Mouse (Mus musculus): ENCODE data around the gene Unc119b. TPM values are rescaled to one million over a fixed set of nuclear protein-coding genes. Genes with fewer than 3 reads are reported as not detected.
"Not testable (repeated sequence)": the region's sequence is repeated elsewhere in the genome, so short reads cannot be mapped to it uniquely, and the experiment has no call there.

Gene Unc119b
- polyA plus RNA-seq, 2 experiments, result 5.6 to 6.2 TPM

DNA sequence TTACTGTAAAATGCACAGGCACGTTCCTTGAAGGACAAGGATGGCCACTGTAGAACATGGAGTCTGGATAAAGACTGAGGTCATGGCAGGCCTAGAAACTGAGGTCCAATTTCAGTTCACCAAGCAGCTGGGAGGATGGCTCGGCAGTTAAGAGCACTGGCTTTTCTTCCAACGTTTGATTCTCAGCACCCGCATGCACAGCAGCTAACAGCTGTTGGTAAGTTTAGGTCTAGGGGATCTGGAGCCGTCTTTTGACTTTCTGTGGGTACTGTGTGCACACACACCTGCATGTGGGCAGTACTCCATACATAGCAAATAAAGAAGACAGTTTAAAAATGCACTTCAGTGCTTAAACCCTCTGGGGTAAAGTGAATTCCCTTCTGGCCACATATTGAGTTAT, 53.1 kb downstream of the Unc119b start:
- ATAC-seq (ENCODE audit: insufficient read depth) (no peak), DNase-seq (ENCODE audit: low read depth in 3 of 3, low spot score in 3 of 3) (no peak)
- Histone ChIP-seq H3K4me1 (replicated peaks; ENCODE audit: control insufficient read depth in 2 of 2, insufficient read depth in 2 of 2, low read length in 1 of 2) (peaks cover 6 to 14% of the 10 kb centered on the region in 2 experiments), H3K9ac (replicated peaks) (no peak overlapping the region; the same call in 1 of the 2 replicates), H3K36me3 (replicated peaks; ENCODE audit: control insufficient read depth, insufficient read depth, low read depth) (peaks cover 41% of the 10 kb centered on the region), H3K4me3 (ENCODE audit: insufficient read depth in 1 of 2, low read depth in 2 of 2, low read length in 2 of 2) (no peak overlapping the region), H3K4me2 (ENCODE audit: low read depth) (no peak overlapping the region), H3K9me3 (ENCODE audit: control insufficient read depth, low read length) (no peaks in the 10 kb centered on the region), H3K27ac (no peak overlapping the region), H3K27me3 (ENCODE audit: control insufficient read depth, insufficient read depth, low read length) (no peaks in the 10 kb centered on the region)
- WGBS (ENCODE audit: insufficient replicate concordance), result 79% methylated on average over 5 of the region's 5 CpGs
- no peak for TF ChIP-seq EP300 (IDR thresholded peaks at IDR 0.05; ENCODE audit: low read depth)
- TF ChIP-seq CTCF (IDR thresholded peaks at IDR 0.05; ENCODE audit: low read depth), result no peak

DNA sequence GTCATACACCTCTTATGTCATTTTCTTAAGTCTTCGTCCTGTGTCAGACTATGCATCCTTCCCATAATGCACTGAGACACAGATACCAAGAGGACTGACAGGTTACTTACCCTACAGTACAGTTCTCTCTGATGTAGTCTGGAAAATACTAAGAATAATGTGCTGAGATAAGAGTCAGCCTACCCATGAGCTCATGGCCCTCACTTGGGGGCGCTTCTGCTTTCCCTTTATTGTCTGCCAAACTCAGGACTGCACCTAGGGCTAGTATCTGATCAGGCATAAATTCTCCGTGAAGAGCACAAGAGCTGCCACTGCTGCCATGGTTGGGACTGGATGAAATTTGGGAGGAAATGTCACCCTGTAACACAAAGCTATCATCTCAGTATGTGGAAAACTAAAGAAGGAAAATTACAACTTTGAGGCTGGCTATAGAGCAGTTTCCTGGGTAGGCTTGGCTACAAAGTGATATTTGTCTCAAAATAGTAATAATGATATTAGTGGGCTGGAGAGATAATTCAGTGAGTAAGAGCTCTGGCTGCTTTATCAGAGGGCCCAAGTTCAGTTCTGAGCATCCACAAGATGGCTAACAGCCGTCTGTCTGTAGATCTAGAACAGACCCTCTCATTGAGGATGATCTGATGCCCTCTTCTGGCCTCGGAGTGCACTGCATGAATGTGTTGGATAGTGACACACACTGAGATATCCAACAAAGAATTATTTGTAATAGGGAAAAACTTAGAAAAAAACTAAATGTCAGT, 58.5 kb downstream of the Unc119b start:
- H3K27ac ChIP-seq, result peak overlapping the region; percentile 71
- ATAC-seq (ENCODE audit: insufficient read depth) (peak; percentile 49; the same call in 1 of the 2 replicates), DNase-seq (ENCODE audit: low read depth in 3 of 3, low spot score in 3 of 3) (peak in 2 of 3 experiments; percentile 59 to 69)
- TF ChIP-seq CTCF (IDR thresholded peaks at IDR 0.05; ENCODE audit: low read depth), result peak; percentile 90
- peak; percentile 61 for TF ChIP-seq EP300 (IDR thresholded peaks at IDR 0.05; ENCODE audit: low read depth)
- H3K4me1 ChIP-seq (replicated peaks; ENCODE audit: control insufficient read depth in 2 of 2, insufficient read depth in 2 of 2, low read length in 1 of 2), result peaks cover 52 to 56% of the 10 kb centered on the region in 2 experiments
- no peak overlapping the region for H3K4me3 ChIP-seq (ENCODE audit: insufficient read depth in 1 of 2, low read depth in 2 of 2, low read length in 2 of 2)
- 34% methylated on average over 5 of the region's 5 CpGs for WGBS (ENCODE audit: insufficient replicate concordance)
- H3K36me3 ChIP-seq (replicated peaks; ENCODE audit: control insufficient read depth, insufficient read depth, low read depth), result peaks cover 22% of the 10 kb centered on the region
- peak overlapping the region; percentile 0; the same call in 1 of the 2 replicates for H3K4me2 ChIP-seq (ENCODE audit: low read depth)
- H3K27me3 ChIP-seq (ENCODE audit: control insufficient read depth, insufficient read depth, low read length), result no peaks in the 10 kb centered on the region
- H3K9ac ChIP-seq (replicated peaks), result no peak overlapping the region
- H3K9me3 ChIP-seq (ENCODE audit: control insufficient read depth, low read length), result no peaks in the 10 kb centered on the region

DNA sequence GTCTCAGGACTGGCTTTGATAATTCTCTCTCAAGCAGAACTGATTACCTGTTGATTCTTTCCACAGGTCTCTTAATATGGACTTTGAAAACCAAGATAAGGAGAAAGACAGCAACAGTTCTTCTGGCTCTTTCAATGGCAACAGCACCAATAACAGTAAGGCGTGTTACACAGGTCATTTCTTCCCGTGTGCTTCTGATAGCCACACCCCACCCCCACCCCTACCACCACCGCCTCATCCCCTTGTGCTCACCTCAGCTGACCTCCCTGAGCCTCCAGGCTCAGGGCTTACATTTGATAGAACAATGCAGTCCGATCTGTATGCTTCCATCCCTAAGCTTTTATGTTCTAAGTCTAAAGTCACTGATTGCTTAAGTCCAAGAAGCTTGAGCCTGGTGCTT, 60.0 kb downstream of the Unc119b start:
- Histone ChIP-seq H3K4me3 (ENCODE audit: insufficient read depth in 1 of 2, low read depth in 2 of 2, low read length in 2 of 2) (no peak overlapping the region), H3K9ac (replicated peaks) (peak overlapping the region; percentile 40), H3K4me2 (ENCODE audit: low read depth) (peak overlapping the region; percentile 26), H3K9me3 (ENCODE audit: control insufficient read depth, low read length) (no peaks in the 10 kb centered on the region), H3K36me3 (replicated peaks; ENCODE audit: control insufficient read depth, insufficient read depth, low read depth) (peaks cover 20% of the 10 kb centered on the region), H3K4me1 (replicated peaks; ENCODE audit: control insufficient read depth in 2 of 2, insufficient read depth in 2 of 2, low read length in 1 of 2) (peaks cover 63 to 69% of the 10 kb centered on the region in 2 experiments), H3K27me3 (ENCODE audit: control insufficient read depth, insufficient read depth, low read length) (no peaks in the 10 kb centered on the region), H3K27ac (peak overlapping the region; percentile 93)
- no peak for DNase-seq (ENCODE audit: low read depth in 3 of 3, low spot score in 3 of 3)
- TF ChIP-seq CTCF (IDR thresholded peaks at IDR 0.05; ENCODE audit: low read depth) (no peak), EP300 (IDR thresholded peaks at IDR 0.05; ENCODE audit: low read depth) (0 out of 2 replicates have a peak, but pooled peaks have one; percentile 18)
- 35% methylated on average over 4 of the region's 4 CpGs for WGBS (ENCODE audit: insufficient replicate concordance)
- no peak for ATAC-seq (ENCODE audit: insufficient read depth)

DNA sequence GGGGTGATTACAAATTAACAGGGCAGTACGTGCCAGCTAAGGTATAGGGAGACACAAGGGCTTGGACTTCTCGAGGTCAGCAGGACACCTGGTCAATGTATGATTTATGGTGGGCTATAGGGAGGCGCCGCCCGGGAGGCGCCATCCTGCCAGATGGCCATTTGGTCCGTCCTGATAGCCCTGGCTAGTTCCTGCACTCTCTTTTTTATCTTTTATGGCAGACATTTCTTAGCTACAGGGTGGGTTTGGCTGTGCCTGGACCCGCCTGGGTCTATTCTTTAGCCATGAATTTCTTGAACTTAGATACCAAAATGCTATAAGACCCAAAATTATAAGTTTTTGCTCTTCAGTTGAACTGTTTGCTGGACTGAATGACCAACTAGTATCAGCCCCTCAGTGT, 61.5 kb downstream of the Unc119b start:
- H3K9ac ChIP-seq (replicated peaks), result peak overlapping the region; percentile 68
- not testable (repeated sequence) for H3K9me3 ChIP-seq (ENCODE audit: control insufficient read depth, low read length); H3K27me3 ChIP-seq (ENCODE audit: control insufficient read depth, insufficient read depth, low read length); DNase-seq (ENCODE audit: low read depth in 3 of 3, low spot score in 3 of 3); ATAC-seq (ENCODE audit: insufficient read depth)
- peak; percentile 82 for TF ChIP-seq EP300 (IDR thresholded peaks at IDR 0.05; ENCODE audit: low read depth)
- H3K27ac ChIP-seq, result peak overlapping the region; percentile 93
- H3K4me1 ChIP-seq (replicated peaks; ENCODE audit: control insufficient read depth in 2 of 2, insufficient read depth in 2 of 2, low read length in 1 of 2), result peaks cover 78 to 79% of the 10 kb centered on the region in 2 experiments
- peaks cover 19% of the 10 kb centered on the region for H3K36me3 ChIP-seq (replicated peaks; ENCODE audit: control insufficient read depth, insufficient read depth, low read depth)
- WGBS (ENCODE audit: insufficient replicate concordance), result 15% methylated on average over 7 of the region's 8 CpGs
- H3K4me3 ChIP-seq (ENCODE audit: insufficient read depth in 1 of 2, low read depth in 2 of 2, low read length in 2 of 2), result peak overlapping the region; percentile 5 to 23; a peak in 2 of 4 replicates
- H3K4me2 ChIP-seq (ENCODE audit: low read depth), result peak overlapping the region; percentile 76

Other genes starting within 250 kb of the Unc119b start
- gene Oasl2, start 238.0 kb downstream of the Unc119b start, polyA plus RNA-seq (2012; rRNA removed), result 1.3 TPM in 2 replicates
- 2.0 and 2.1 TPM in 2 replicates for gene Oasl2, start 238.0 kb downstream of the Unc119b start, polyA plus RNA-seq (2014; fragmentation: Nextera tagmentation; extraction: Ambion mirVana)
- 0.44 and 0.50 TPM in 2 replicates for gene Oasl1, start 211.7 kb downstream of the Unc119b start, polyA plus RNA-seq (2012; rRNA removed)
- 0.23 and 0.32 TPM in 2 replicates for gene Oasl1, start 211.7 kb downstream of the Unc119b start, polyA plus RNA-seq (2014; fragmentation: Nextera tagmentation; extraction: Ambion mirVana)
- 5.6 and 8.1 TPM in 2 replicates for gene 2210016L21Rik, start 192.8 kb downstream of the Unc119b start, polyA plus RNA-seq (2012; rRNA removed)
- 11.3 and 12.3 TPM in 2 replicates for gene 2210016L21Rik, start 192.8 kb downstream of the Unc119b start, polyA plus RNA-seq (2014; fragmentation: Nextera tagmentation; extraction: Ambion mirVana)
- gene Hnf1a, start 163.9 kb downstream of the Unc119b start, polyA plus RNA-seq (2012; rRNA removed), result 1.2 and 1.6 TPM in 2 replicates
- 0.86 and 1.5 TPM in 2 replicates for gene Hnf1a, start 163.9 kb downstream of the Unc119b start, polyA plus RNA-seq (2014; fragmentation: Nextera tagmentation; extraction: Ambion mirVana)
- gene Sppl3, start 123.8 kb downstream of the Unc119b start, polyA plus RNA-seq (2012; rRNA removed), result 17.2 and 17.6 TPM in 2 replicates
- 5.4 and 7.0 TPM in 2 replicates for gene Sppl3, start 123.8 kb downstream of the Unc119b start, polyA plus RNA-seq (2014; fragmentation: Nextera tagmentation; extraction: Ambion mirVana)
- 0.07 TPM in 1 of 2 replicates, not detected in the other for gene Gm10401, start 36.7 kb downstream of the Unc119b start, polyA plus RNA-seq (2012; rRNA removed)
- gene Gm10401, start 36.7 kb downstream of the Unc119b start, polyA plus RNA-seq (2014; fragmentation: Nextera tagmentation; extraction: Ambion mirVana), result 11.9 and 14.0 TPM in 2 replicates
- 26.0 and 26.4 TPM in 2 replicates for gene Acads, start 15.6 kb downstream of the Unc119b start, polyA plus RNA-seq (2012; rRNA removed)
- gene Acads, start 15.6 kb downstream of the Unc119b start, polyA plus RNA-seq (2014; fragmentation: Nextera tagmentation; extraction: Ambion mirVana), result 21.2 and 22.9 TPM in 2 replicates
- 22.3 and 34.1 TPM in 2 replicates for gene Mlec, start 23.2 kb upstream of the Unc119b start, polyA plus RNA-seq (2012; rRNA removed)
- gene Mlec, start 23.2 kb upstream of the Unc119b start, polyA plus RNA-seq (2014; fragmentation: Nextera tagmentation; extraction: Ambion mirVana), result 13.9 and 16.1 TPM in 2 replicates
- gene Cabp1, start 59.4 kb upstream of the Unc119b start, polyA plus RNA-seq (2012; rRNA removed), result 0.13 and 0.26 TPM in 2 replicates
- gene Cabp1, start 59.4 kb upstream of the Unc119b start, polyA plus RNA-seq (2014; fragmentation: Nextera tagmentation; extraction: Ambion mirVana), result 0.14 TPM in 1 of 2 replicates, not detected in the other
- 45.0 and 55.2 TPM in 2 replicates for gene Pop5, start 100.9 kb upstream of the Unc119b start, polyA plus RNA-seq (2012; rRNA removed)
- gene Pop5, start 100.9 kb upstream of the Unc119b start, polyA plus RNA-seq (2014; fragmentation: Nextera tagmentation; extraction: Ambion mirVana), result 95.5 and 106 TPM in 2 replicates
- 84.1 and 97.0 TPM in 2 replicates for gene Rnf10, start 137.9 kb upstream of the Unc119b start, polyA plus RNA-seq (2012; rRNA removed)
- 60.2 and 68.3 TPM in 2 replicates for gene Rnf10, start 137.9 kb upstream of the Unc119b start, polyA plus RNA-seq (2014; fragmentation: Nextera tagmentation; extraction: Ambion mirVana)
- 8.2 and 10.3 TPM in 2 replicates for gene Coq5, start 144.7 kb upstream of the Unc119b start, polyA plus RNA-seq (2012; rRNA removed)
- gene Coq5, start 144.7 kb upstream of the Unc119b start, polyA plus RNA-seq (2014; fragmentation: Nextera tagmentation; extraction: Ambion mirVana), result 28.4 and 28.7 TPM in 2 replicates
- gene Dynll1, start 166.0 kb upstream of the Unc119b start, polyA plus RNA-seq (2012; rRNA removed), result 63.0 and 152 TPM in 2 replicates
- gene Dynll1, start 166.0 kb upstream of the Unc119b start, polyA plus RNA-seq (2014; fragmentation: Nextera tagmentation; extraction: Ambion mirVana), result 636 and 642 TPM in 2 replicates
- 31.8 and 46.2 TPM in 2 replicates for gene Srsf9, start 192.2 kb upstream of the Unc119b start, polyA plus RNA-seq (2012; rRNA removed)
- 81.6 and 93.6 TPM in 2 replicates for gene Srsf9, start 192.2 kb upstream of the Unc119b start, polyA plus RNA-seq (2014; fragmentation: Nextera tagmentation; extraction: Ambion mirVana)
- 11.6 and 12.5 TPM in 2 replicates for gene Gatc, start 206.2 kb upstream of the Unc119b start, polyA plus RNA-seq (2012; rRNA removed)
- gene Gatc, start 206.2 kb upstream of the Unc119b start, polyA plus RNA-seq (2014; fragmentation: Nextera tagmentation; extraction: Ambion mirVana), result 13.6 and 15.4 TPM in 2 replicates
- 11.0 and 15.4 TPM in 2 replicates for gene Triap1, start 206.2 kb upstream of the Unc119b start, polyA plus RNA-seq (2012; rRNA removed)
- gene Triap1, start 206.2 kb upstream of the Unc119b start, polyA plus RNA-seq (2014; fragmentation: Nextera tagmentation; extraction: Ambion mirVana), result 28.9 and 30.8 TPM in 2 replicates
- gene Cox6a1, start 214.0 kb upstream of the Unc119b start, polyA plus RNA-seq (2012; rRNA removed), result 747 and 780 TPM in 2 replicates
- gene Cox6a1, start 214.0 kb upstream of the Unc119b start, polyA plus RNA-seq (2014; fragmentation: Nextera tagmentation; extraction: Ambion mirVana), result 731 and 761 TPM in 2 replicates

Measured in liver, embryonic 14.5 days (tissue).